Mouse (Mus musculus) G1E (cell line): Measurements from ENCODE around the gene Col15a1. TPM values are rescaled to one million over a fixed set of nuclear protein-coding genes. Genes with fewer than 3 reads are reported as not detected.

Source experiments
- ATAC-seq: 2 replicates; pipeline ENCODE4 v1.8.0; 2016; ENCODE audit warnings: mild to moderate bottlenecking; ENCODE audit not compliant: insufficient number of reproducible peaks, poor library complexity, low FRiP score, severe bottlenecking; ENCODE audit errors: extremely low read depth
- DNase-seq: peaks from one replicate; pipeline ENCODE4 v3.0.0; 2012; ENCODE audit warnings: low spot score
- H3K27me3 ChIP-seq: 2 replicates; pipeline ENCODE4 v1.6.1; 2012; ENCODE audit warnings: mild to moderate bottlenecking, low read length, inconsistent platforms; ENCODE audit not compliant: insufficient read depth
- H3K36me3 ChIP-seq: replicated peaks from 2 replicates; pipeline ENCODE3; 2012; ENCODE audit warnings: mild to moderate bottlenecking, inconsistent platforms
- H3K4me1 ChIP-seq: 2 replicates; pipeline ENCODE4 v1.6.1; 2012; ENCODE audit warnings: low read depth, low read length, inconsistent platforms, mixed read lengths; ENCODE audit not compliant: insufficient read depth
- H3K4me3 ChIP-seq: 2 replicates; pipeline ENCODE4 v1.5.1; 2012; ENCODE audit warnings: low read depth, mild to moderate bottlenecking, inconsistent platforms, low read length, moderate library complexity, mixed read lengths
- H3K9me3 ChIP-seq: replicated peaks from 2 replicates; pipeline ENCODE4 v1.6.1; 2012; ENCODE audit warnings: inconsistent platforms
- CTCF ChIP-seq: IDR thresholded peaks from 2 replicates; pipeline ENCODE4 v1.5.1; 2012; ENCODE audit warnings: low read depth, low read length, inconsistent platforms, mixed read lengths
- GATA1 ChIP-seq: IDR thresholded peaks from 2 replicates; pipeline ENCODE4 v1.6.1; 2012; ENCODE audit warnings: borderline replicate concordance, low read length, inconsistent platforms, mixed read lengths
- GATA2 ChIP-seq: IDR thresholded peaks from 2 replicates; pipeline ENCODE4 v1.6.1; 2012; ENCODE audit warnings: low read depth, low read length, inconsistent platforms, borderline replicate concordance
- POLR2AphosphoS5 ChIP-seq: IDR thresholded peaks from 2 replicates; pipeline ENCODE4 v1.6.1; 2012; ENCODE audit warnings: low read depth, low read length, inconsistent platforms; ENCODE audit not compliant: insufficient replicate concordance
- TAL1 ChIP-seq: conservative IDR thresholded peaks from 2 replicates; pipeline ENCODE4 v1.6.1; 2012; ENCODE audit warnings: low read depth, low read length, inconsistent platforms, mixed read lengths
- polyA plus RNA-seq: library from polyadenylated mRNA; stranded (reverse); fragments of >175 nt; gene quantifications from 2 replicates; pipeline ENCODE4 v1.2.3, GENCODE M21; 2012
- total RNA-seq, 2 experiments: library from RNA; stranded (forward) in 1 of 2; stranded (reverse) in 1 of 2; fragments of 200-1000 nt in 1 of 2; fragments of >200 nt in 1 of 2; fragmentation: Nextera tagmentation in 1 of 2; gene quantifications; 2 replicates each; pipeline ENCODE4 v1.2.3; 2014 to 2017

Col15a1 gene
- total and polyA plus RNA-seq, 3 experiments, result 0.22 TPM; not detected in 2

GRCm38 (mm10) chr4:47281920-47282682 lies 74.1 kb downstream of the Col15a1 start:
- DNase-seq, result no peak
- Histone ChIP-seq H3K27me3 (no peaks in the 10 kb centered on the region), H3K9me3 (peaks cover 27% of the 10 kb centered on the region), H3K4me3 (no peak overlapping the region), H3K4me1 (no peaks in the 10 kb centered on the region), H3K36me3 (no peaks in the 10 kb centered on the region)
- no peak for ATAC-seq
- no peak for TF ChIP-seq GATA2
- TF ChIP-seq POLR2AphosphoS5, result no peak
- TF ChIP-seq TAL1, result no peak
- no peak for TF ChIP-seq GATA1
- TF ChIP-seq CTCF, result no peak

- Histone ChIP-seq H3K4me3 (no peak overlapping the region), H3K36me3 (no peaks in the 10 kb centered on the region), H3K27me3 (no peaks in the 10 kb centered on the region), H3K4me1 (no peaks in the 10 kb centered on the region), H3K9me3 (peaks cover 21% of the 10 kb centered on the region)
- DNase-seq, result no peak
- ATAC-seq, result no peak
- TF ChIP-seq TAL1 (no peak), CTCF (no peak), POLR2AphosphoS5 (no peak), GATA2 (no peak), GATA1 (no peak)
Observed at GRCm38 (mm10) chr4:47284311-47284710, 76.3 kb downstream of the Col15a1 start.

- no peak overlapping the region for H3K4me3 ChIP-seq
- TF ChIP-seq TAL1 (no peak), GATA1 (no peak), CTCF (no peak), POLR2AphosphoS5 (no peak), GATA2 (no peak)
- H3K9me3 ChIP-seq, result peaks cover 16% of the 10 kb centered on the region
- H3K36me3 ChIP-seq, result no peaks in the 10 kb centered on the region
- DNase-seq, result no peak
- H3K4me1 ChIP-seq, result no peaks in the 10 kb centered on the region
- ATAC-seq, result no peak
- no peaks in the 10 kb centered on the region for H3K27me3 ChIP-seq
Observed at GRCm38 (mm10) chr4:47284874-47285273, 76.9 kb downstream of the Col15a1 start.

GRCm38 (mm10) chr4:47286599-47287147 lies 78.7 kb downstream of the Col15a1 start:
- no peak for DNase-seq
- TF ChIP-seq GATA1, result no peak
- no peak for TF ChIP-seq POLR2AphosphoS5
- no peak for ATAC-seq
- H3K4me3 ChIP-seq, result no peak overlapping the region
- no peaks in the 10 kb centered on the region for H3K27me3 ChIP-seq
- H3K4me1 ChIP-seq, result no peaks in the 10 kb centered on the region
- no peaks in the 10 kb centered on the region for H3K36me3 ChIP-seq
- H3K9me3 ChIP-seq, result peaks cover 11% of the 10 kb centered on the region

- H3K36me3 ChIP-seq, result no peaks in the 10 kb centered on the region
- TF ChIP-seq CTCF (no peak), POLR2AphosphoS5 (no peak), GATA2 (no peak), TAL1 (no peak), GATA1 (no peak)
- H3K4me1 ChIP-seq, result no peaks in the 10 kb centered on the region
- no peak for ATAC-seq
- H3K4me3 ChIP-seq, result no peak overlapping the region
- peaks cover 18% of the 10 kb centered on the region for H3K9me3 ChIP-seq
- H3K27me3 ChIP-seq, result no peaks in the 10 kb centered on the region
- DNase-seq, result no peak
Observed at GRCm38 (mm10) chr4:47287468-47287867, 79.5 kb downstream of the Col15a1 start.

- Histone ChIP-seq H3K27me3 (no peaks in the 10 kb centered on the region), H3K9me3 (peaks cover 16% of the 10 kb centered on the region), H3K4me1 (no peaks in the 10 kb centered on the region), H3K36me3 (no peaks in the 10 kb centered on the region), H3K4me3 (no peak overlapping the region)
- ATAC-seq (no peak), DNase-seq (no peak)
- TF ChIP-seq GATA2 (no peak), POLR2AphosphoS5 (no peak), TAL1 (no peak), CTCF (no peak), GATA1 (no peak)
Observed at GRCm38 (mm10) chr4:47288306-47288705, 80.3 kb downstream of the Col15a1 start.
